Mouse (Mus musculus): ENCODE measurements at regions not wholly inside any gene's neighbourhood (a gene's known extent, or its start where the extent isn't known, plus 50 kb on each side); places are given as distances from the start of the nearest gene placed in this dataset.
A peak's percentile ranks its signal among the peaks of the same experiment; 100 is the strongest.

DNA sequence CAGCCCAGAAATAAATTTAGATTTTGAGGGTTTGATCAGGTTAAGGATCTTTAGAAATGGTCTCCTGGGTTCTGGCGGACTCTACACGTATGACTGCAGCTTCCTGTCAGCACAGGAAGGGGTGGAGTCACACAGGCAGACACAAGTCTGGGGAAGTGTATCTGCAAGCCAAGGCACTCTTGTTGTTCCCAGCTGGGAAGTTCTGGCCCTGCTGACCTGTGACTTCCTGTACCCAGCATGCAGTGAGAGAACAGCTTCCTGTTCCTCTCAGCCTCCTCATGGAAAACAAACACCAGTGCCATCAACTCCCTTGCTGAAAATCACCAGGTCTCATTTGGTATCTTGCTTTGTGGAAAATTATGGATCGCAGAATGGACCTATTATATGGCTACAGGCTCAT, 140.9 kb downstream of the Ets2 start:
- DNase-seq (ENCODE audit: low spot score in 2 of 2) = peak; percentile 50 to 66

DNA sequence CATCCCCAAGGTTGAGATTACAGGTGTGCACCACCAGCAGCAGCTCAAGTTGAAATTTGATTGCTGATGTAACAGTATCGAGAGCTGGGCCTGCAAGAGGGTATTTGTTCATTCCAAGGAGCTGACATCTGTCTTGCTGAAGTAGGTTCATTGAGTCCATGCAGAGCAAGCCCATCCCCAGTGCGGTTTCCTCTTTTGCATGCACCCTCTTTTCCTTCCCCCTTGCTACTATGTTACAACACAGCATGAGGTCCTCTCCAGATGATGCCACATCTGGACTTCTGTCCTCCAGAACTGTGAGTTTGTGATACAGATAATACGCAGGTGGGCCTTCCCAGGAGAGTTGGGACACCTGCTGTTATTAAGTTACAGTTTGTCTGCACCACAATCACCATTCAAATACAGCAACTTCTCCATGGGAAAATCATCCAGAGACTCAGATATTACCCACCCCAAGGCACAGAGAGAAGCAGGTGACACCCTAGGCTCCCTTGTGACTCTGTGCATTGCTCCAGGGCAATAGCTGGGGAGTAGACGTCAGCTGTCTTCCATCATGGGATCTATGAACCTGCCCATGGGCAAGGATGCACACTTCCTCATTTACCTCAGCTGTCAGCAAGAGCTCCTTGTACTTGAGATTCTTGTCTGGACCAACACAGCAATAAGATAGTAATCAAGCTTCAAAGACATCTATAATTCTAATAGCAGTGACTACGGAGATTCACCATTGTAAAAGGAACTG, 137.8 kb downstream of the Ets2 start:
- peak; percentile 24 to 50 for DNase-seq (ENCODE audit: low spot score in 2 of 2)

DNA sequence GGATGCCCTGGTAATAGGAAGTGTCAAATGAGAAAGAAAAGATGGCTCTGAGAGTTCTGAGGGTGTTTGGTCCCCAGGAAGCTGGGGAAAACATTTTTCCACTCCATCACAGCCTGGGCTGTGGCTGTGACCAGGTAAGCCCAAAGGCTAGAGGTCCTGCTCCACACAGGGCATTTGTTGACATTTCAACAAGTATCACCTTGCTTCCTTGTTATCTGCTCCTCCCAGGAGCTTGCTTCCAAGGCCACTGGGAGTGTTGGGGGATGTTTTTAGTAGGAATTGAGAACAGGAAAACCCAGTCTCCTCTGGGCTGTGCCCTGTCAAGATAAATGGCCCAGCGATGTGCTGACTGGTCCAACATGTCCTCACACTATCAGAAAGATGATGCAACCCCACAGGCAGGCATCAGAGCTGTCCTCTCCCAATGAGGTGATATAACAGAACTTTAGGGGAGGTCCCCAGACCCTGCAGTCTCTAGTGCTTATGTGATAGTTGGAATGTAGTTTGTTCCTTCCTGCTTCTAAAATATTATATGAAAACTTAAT, 137.1 kb downstream of the Ets2 start:
- DNase-seq (ENCODE audit: low spot score in 2 of 2) = no peak

DNA sequence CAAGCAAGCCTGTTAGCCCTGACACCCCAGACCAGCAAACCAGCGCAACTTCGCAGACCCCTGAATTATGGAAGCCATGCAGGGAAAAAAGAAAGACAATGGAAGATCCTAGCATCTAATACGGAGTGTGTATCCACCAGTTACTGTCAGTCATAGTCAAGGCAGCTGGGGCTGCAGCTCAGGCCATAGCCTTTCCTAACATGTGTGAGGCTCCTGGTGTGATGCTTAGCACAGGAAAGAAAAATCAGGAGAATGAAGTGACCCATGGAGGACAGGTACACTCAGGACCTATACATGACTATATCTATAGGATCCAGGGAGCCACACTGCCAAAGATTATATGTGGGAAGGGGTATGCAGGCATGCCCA, 136.6 kb downstream of the Ets2 start:
- DNase-seq (ENCODE audit: low spot score in 2 of 2) = no peak

DNA sequence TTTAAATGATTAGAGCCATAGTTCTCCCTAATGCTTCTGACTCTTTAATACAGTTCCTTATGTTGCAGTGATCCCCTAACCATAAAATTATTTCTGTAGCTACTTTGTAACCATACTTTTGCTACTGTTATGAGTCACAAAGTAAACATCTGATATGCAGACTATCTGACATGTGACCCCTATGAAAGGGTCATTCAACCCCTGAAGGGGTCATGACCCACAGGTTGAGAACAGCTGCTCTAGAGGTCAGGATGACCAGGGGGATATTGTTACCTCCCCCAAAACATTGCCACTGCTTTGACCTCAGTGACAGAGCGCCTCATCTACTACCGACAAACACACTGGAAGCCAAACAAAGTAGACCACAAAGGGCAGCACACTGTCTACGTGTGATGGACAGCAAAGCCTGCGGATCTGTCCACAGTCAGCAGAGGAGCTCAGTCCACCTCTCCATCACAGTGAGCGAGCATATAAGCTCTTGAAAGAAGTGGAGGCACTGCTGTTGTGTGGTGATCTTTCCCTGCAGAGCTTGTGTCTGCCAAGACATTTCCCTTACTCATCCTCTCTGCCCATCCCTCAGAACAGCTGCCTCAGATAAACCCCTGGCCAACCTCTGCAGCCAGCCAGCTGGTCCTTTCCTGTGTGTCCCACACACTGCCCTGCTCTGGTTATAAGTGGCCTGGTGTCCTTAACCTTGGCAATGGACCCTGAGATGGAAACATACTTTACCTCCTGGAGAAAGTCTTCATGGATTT, 136.0 kb downstream of the Ets2 start:
- no peak for DNase-seq (ENCODE audit: low spot score in 2 of 2)

DNA sequence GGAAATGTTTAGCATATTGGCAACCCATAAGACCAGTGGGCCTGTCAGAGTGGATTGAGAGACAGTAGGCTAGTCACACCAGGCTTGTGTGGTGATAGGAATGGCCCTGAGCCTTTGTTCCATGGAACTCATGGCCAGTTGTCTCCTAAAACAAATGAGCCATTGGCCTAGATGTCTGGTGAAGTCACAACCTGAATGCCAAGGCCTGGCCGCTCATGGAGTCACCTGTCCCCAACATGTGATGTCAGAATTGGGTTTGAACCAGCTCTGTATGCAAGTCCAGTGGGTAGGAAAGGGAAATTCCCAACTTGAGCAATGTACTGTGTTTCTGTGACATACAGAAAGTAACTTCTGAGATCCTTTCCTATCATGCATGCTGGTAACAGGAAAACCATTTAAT, 134.1 kb downstream of the Ets2 start:
- no peak for DNase-seq (ENCODE audit: low spot score in 2 of 2)

DNA sequence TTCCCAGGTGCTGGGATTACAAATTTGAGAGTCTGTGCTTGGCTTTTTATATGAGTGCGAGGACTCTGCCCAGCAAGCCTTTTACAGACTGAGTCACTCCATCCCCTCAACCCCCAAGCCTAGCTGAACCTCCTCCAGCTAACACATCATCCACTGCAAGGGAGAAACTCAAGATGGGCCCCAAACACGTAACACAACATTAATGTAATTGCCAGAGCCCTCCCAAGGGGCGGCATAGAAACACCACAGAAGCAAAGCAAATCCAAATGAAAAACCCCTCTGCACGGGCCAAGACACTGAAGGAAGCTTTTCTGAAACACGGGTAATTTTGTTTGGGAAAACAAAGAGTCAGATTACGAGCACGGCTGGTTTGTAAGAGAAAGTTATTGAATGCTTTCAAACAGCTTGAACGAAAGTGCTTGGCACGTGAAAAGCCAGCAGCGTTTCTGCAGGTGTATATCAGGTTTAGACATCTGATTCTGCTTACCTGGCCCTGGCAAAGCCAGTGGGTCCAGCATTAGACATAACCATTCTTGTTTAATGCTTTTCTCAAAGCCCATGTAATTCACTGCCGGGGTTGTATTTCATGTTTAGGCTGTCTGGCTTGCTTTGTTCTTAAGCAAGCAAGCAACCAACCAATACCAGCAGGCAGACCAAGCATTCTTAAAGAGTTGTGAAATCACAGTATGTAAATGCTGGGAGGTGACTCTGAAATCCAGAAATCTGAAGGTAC, 132.8 kb downstream of the Ets2 start:
- peak in 1 of 2 experiments; percentile 35 for DNase-seq (ENCODE audit: low spot score in 2 of 2)

DNA sequence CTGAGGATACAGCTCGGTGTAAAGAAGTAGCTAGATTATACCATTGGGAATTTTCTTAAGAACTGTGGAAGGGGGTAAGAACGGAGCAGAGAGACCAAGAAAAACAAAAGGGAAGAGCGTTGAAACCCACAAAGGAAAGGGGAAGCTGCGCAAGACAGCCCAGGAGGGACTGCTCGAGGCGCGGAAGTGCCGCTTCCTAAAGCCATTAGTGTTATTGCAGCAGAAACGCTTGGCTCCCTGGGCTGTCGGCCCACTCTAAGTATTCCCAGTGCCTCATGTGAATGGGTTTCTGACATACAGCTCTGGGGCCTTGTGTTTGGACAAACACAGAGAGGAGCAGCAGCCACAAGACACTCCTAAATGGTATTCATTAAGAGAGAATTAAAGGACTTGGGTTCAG, 131.6 kb downstream of the Ets2 start:
- peak; percentile 56 to 71 for DNase-seq (ENCODE audit: low spot score in 2 of 2)

DNA sequence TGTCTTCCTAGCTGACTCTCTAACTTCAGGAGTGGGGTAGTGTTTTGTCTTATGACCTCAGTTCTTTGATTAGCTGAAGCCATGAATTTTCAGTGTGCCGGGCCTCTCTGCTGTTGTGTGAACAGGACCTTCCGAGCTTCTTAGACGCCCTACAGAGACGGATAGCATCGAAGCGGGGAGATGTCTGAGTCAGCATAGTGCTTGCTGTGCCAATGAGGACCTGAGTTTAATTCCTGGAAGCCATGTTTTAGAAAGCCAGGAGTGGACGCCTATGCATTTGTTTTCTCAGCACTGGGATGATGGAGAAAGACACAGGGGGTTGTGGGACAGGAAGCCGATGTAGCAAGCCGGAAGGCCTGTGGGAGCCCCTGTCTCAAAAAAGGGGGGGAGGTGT, 130.5 kb downstream of the Ets2 start:
- no peak for DNase-seq (ENCODE audit: low spot score in 2 of 2)

DNA sequence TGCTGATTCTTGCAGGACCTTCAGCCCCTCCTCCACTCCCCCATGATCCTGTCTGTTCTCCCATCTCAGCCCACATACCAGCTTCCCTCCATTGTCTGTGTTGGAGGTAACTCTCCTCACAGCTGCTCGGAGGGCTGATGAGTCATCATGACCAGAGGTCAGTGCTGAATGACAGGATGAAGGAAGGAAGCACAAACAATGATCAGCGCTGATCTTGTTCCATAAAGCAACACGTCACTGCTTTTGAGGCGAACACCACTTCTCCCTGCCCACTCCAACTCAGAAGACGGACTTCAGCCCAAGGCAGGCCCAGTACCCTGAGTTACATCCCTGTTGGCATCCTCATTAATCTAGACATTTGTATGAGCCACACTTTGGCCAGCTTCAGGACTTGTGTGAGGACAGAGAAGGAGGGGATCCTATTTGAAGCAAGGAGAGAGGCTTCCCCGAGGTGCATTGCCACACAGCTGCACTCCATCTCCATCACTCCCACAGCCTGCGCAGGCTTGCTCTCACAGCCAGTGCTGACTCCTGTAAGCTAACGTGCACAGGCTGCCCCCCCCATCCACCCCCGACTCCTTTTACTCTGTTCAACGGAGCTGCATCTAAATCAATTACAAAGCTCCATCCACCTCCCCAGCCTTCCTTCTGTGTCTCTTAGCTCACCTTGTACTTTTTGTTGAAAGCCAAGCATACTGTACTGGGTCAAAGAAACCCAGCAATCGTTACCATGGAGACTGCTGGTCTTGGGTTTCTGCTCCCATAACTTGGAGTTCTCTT, 129.9 kb downstream of the Ets2 start:
- peak; percentile 70 to 87 for DNase-seq (ENCODE audit: low spot score in 2 of 2)

DNA sequence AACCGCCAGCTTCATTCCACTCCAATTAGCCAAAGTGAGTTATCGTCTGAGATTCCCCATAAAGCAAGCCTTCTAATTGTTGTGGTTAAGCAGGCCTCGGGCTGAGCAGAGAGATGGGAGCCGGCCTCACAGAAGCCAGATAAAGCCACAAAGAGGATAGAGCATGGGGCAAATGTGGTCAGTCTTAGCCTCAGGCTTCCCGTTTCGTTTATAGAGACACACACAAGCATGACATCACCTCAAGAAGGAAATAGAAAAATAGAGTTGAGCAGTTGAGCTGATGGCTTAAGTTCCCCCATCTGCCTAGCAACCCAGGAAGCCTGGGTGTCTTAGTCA, 125.5 kb downstream of the Ets2 start:
- peak; percentile 24 to 63 for DNase-seq (ENCODE audit: low spot score in 2 of 2)

DNA sequence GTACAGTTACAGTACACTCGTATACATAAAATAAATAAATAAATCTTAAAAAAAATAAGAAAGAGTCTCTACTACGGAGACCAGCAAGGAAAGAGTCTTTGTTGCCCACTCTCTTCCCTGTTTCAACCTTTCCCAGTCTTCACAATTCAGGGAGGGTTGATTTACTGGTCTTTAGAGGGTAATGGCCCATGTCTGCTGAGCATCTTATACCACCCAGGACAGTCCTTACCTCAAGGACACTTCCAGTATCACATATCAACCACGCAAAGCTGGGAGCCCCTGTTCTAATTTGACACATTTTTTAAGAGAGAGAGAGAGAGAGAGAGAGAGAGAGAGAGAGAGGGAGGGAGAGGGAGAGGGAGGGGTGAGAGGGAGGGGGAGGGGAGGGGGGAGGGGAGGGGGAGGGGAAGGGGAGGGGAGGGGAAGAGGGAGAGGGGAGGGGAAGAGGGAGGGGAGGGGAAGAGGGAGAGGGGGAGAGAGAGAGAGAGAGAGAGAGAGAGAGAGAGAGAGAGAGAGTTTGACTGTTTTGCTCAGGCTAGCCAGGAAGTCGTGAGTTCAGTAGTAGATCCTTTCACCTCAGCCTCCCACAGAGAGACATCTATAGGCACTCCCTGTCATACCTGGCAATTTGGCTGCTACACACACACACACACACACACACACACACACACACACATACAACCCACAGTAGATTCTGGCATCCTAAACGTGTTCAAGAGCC, 125.0 kb downstream of the Ets2 start:
- DNase-seq (ENCODE audit: low spot score in 2 of 2) = no peak

DNA sequence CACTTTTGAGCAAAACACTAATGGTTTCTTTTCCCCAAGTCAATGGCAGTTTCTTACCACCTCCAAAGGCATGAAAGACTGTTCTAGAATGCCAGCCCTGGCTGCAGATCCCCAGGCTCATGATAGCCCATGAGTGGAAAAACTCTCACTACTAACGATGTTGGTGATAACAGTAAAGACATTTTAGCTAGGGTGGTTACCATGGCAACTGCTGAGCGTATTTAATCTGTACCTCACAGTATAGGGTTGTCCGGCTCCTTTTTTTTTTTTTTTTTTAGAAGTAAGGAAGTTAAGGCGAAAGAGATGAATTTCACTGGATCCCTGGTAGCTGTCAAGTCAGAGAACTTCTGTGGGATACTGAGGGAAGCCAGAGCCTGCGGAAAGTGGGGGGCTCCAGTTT, 123.8 kb downstream of the Ets2 start:
- no peak for DNase-seq (ENCODE audit: low spot score in 2 of 2)

DNA sequence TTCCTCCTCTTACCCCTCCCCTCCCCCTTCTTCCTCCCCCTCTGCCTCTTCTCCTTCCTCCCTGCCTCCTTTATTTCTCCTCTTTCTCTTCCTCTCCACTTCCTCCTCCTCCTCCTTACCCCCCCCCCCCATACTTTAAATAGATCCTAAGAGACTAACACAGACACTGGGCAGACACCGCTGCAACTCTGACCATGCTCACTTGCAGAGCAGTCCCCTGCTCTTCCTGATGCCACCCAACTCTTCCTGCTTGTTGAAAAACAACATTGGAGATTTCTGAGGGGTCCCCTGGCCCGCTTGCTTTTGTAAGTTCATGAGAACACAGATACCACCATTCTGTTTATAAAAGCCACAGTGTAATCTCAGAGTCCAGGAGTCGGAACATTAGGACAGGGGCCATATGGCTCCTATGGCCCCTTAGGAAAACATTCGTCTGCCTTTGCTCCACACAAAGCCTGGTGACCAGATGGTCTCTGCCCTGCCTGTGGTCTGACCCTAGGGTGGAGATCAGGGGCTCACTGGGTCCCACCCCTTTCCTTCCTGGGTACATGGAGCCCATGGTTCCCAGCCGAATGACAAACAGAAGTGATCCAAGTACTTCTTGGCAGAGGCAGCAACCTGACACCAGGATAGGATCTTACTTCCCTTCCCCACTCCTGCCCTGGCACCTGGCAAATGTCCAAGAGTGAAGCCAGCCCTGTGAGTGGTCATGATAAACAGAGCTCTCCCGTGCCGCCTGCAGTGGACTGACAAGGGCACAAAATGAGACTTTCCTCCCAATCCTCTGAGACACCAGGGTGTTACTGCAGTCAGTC, 123.1 kb downstream of the Ets2 start:
- peak; percentile 72 to 74 for DNase-seq (ENCODE audit: low spot score in 2 of 2)

DNA sequence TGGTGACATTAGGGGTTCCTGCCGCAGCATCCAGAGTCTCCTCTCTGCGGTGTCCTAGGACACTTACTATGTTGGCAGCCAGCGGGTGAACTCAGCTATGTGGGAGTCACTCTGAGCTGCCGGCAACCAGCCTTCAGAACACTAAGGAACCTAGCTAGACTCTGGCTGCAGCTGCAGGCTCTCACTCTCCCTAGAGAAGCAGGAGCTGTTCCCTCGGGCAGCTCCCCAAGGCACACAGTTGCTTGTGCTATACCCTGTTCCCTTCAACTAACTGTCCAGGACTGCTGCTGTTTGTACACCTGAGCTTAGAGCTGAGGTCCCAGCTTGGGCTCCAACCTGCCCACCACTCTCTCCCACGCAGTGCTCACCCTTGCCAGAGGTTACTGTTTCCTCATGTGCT, 121.9 kb downstream of the Ets2 start:
- peak; percentile 21 to 30 for DNase-seq (ENCODE audit: low spot score in 2 of 2)

DNA sequence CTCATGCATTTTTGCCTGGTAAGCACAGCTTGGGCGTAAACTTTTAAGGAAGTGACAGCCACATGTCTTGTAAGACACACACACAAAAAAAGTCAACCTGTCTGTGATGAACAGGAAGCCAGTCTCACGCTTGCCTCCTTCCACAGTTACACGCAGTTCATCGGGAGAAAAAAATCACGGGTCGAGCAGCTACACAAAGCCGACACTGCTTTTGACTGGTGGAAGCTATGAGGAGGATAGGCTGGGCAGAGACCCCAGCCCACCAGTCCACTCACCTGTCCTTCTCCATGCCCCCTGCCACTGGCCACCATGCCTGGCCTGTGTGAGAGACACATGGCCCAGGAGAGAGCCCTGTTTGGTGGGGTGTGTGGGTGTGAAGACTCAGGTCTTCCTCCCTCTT, 119.2 kb downstream of the Ets2 start:
- DNase-seq (ENCODE audit: low spot score in 2 of 2) = no peak

DNA sequence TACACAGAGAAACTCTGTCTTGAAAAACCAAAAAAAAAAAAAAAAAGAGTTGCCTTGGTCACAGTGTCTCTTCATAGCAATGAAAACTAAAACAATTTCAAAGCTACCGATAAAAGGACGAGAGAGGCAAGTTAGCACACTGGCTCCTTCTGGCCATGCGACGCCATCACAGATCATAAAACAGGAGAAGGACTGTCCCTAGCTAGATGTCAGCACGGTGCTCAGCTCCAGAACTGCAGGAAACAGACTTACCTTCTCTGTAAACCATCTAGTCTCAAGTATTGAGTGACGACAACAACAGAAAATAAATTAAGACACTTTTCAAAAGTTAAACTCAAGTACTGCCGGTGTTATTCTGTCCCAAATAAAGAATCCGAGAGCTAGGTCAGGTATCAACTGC, 118.7 kb downstream of the Ets2 start:
- no peak for DNase-seq (ENCODE audit: low spot score in 2 of 2)

DNA sequence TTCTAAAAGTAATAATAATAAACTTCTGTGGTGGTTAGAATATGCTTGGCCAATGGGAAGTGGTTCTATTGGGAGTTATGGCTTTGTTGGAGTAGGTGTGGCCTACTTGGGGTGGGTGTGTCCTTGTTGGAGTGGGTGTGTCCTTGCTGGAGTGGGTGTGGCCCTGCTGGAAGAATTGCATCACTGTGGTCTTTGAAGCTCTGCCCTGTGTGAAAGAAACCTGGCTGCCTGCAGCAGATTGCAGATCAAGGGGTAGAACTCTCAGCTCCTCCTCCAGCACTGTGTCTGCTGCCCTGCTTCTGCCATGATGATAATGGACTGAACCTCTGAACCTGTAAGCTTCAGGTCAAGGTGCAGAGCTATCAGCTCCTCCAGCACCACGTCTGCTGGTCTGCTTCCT, 118.1 kb downstream of the Ets2 start:
- DNase-seq (ENCODE audit: low spot score in 2 of 2) = no peak

DNA sequence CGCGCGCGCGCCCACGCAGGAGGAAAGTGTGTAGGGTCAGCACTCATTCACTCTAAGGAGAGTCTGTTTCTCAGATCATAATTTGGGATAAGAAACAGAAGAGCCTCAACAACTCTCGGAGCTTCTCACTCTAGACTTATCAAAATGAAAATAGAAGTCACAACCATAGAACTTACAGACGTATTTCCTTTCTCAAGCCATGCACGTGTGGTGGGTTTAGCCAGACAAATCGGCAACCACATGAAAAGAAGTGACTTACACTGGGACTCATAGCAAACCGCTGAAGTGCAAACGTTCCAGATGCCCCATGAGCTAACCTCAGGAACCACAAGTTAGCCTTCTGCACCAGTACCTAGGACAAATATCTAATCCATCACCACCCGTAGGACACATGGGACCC, 114.1 kb downstream of the Ets2 start:
- DNase-seq (ENCODE audit: low spot score in 2 of 2) = no peak

DNA sequence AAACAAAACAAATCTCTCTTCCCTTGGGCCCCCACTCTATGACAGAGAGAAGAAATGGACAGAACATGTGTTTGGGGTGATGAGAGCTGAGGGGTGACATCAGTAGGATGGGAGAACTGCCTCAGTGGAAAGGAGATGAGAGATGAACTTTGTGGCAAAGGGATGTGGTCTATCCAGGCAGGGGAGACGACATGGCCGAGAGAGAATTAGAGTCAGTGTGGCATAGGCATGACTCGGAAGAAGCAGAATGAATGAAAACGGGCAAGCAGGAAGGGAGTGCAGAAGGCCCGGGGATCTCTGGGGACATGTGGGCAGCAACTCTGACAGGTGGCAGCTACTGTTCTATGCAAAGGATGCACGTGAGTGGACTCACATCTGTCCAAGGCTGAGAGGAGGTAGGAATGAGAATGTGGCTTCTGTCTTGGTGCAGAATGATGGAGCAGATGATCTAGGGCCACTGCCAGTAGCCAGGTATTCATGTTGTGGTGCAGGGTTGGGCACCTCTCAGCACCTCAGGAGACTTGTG, 113.4 kb downstream of the Ets2 start:
- DNase-seq (ENCODE audit: low spot score in 2 of 2) = no peak

All from heart, adult 9 months (tissue).